Mouse (Mus musculus) limb, embryonic 11.5 days (tissue): Measurements from ENCODE around the gene Efhd1. TPM values are rescaled to one million over a fixed set of nuclear protein-coding genes. Genes with fewer than 3 reads are reported as not detected.

Source experiments
- ATAC-seq: fragments of 200-750 bp; cut with Nextera tagmentation; 2 replicates; pipeline ENCODE4 v1.8.0; 2017; ENCODE audit warnings: low read depth; ENCODE audit not compliant: insufficient number of reproducible peaks, low FRiP score, low TSS enrichment
- DNase-seq: peaks from one replicate; pipeline ENCODE4 v3.0.0-alpha.2; 2015; ENCODE audit warnings: low spot score
- H3K27ac ChIP-seq: fragments of 300-500 bp; sonication (generic); replicated peaks from 2 replicates; pipeline ENCODE4 v1.5.1; 2014; ENCODE audit warnings: low read depth, mild to moderate bottlenecking, low read length
- H3K27me3 ChIP-seq: fragments of 300-500 bp; sonication (generic); 2 replicates; pipeline ENCODE4 v1.6.1; 2014; ENCODE audit warnings: mild to moderate bottlenecking, low read length, mixed read lengths; ENCODE audit not compliant: control insufficient read depth, insufficient read depth
- H3K36me3 ChIP-seq: fragments of 300-500 bp; sonication (generic); 2 replicates; pipeline ENCODE4 v1.6.1; 2014; ENCODE audit warnings: mild to moderate bottlenecking, low read length, moderate library complexity, mixed read lengths; ENCODE audit not compliant: control insufficient read depth, insufficient read depth
- H3K4me1 ChIP-seq: fragments of 300-500 bp; sonication (generic); 2 replicates; pipeline ENCODE4 v1.6.1; 2014; ENCODE audit warnings: low read length, mixed read lengths; ENCODE audit not compliant: control insufficient read depth, insufficient read depth
- H3K4me2 ChIP-seq: fragments of 300-500 bp; sonication (generic); 2 replicates; pipeline ENCODE4 v1.6.1; 2014; ENCODE audit warnings: low read depth, mild to moderate bottlenecking, moderate library complexity; ENCODE audit not compliant: severe bottlenecking
- H3K4me3 ChIP-seq: fragments of 300-500 bp; sonication (generic); 2 replicates; pipeline ENCODE4 v1.5.1; 2014; ENCODE audit warnings: low read depth, low read length
- H3K9ac ChIP-seq: fragments of 300-500 bp; sonication (generic); 2 replicates; pipeline ENCODE4 v1.6.1; 2014; ENCODE audit warnings: mild to moderate bottlenecking, low read length
- H3K9me3 ChIP-seq: fragments of 300-500 bp; sonication (generic); 2 replicates; pipeline ENCODE4 v1.6.1; 2016; ENCODE audit warnings: low read length; ENCODE audit not compliant: control insufficient read depth
- WGBS: fragments of 180-500 bp; shearing (Covaris S2); extraction: QIAGEN DNeasy Blood & Tissue Kit; methylation state at CpG from one replicate; pipeline ENCODE4 v1.1.7; 2014; 5-methylcytosine and 5-hydroxymethylcytosine counted together
- polyA plus RNA-seq: library from polyadenylated mRNA; unstranded; fragments of >200 nt; fragmentation: Nextera tagmentation; extraction: Ambion mirVana; gene quantifications from 2 replicates; pipeline ENCODE4 v1.2.1, GENCODE M21; 2014

Gene Efhd1
- polyA plus RNA-seq, 1 experiment from 2014 or later, result 0.40 TPM

DNA sequence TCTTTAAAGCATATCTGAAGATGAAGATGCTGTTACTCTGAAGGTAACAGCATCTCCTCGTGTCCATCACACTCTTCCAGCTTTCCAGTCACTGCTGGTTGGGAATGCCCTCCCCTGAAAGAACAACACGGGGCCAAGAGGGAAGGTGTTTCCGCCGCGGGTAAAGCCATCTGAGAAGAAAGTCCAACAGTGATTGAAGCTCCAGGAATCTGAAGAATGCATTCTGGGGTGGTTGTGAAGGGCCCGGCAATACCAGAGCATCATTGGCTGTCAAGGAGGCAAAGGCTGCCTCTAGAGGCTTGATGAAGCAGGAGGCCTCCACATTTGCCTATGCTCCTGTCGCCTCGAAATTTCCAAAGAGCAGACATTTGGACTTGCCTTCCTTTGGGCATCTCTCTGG lies 25.1 kb upstream of the Efhd1 start:
- Histone ChIP-seq H3K9me3 (no peaks in the 10 kb centered on the region), H3K4me2 (no peak overlapping the region), H3K27ac (no peak overlapping the region), H3K27me3 (no peaks in the 10 kb centered on the region), H3K4me3 (no peak overlapping the region), H3K4me1 (no peaks in the 10 kb centered on the region), H3K36me3 (peaks cover 7% of the 10 kb centered on the region; the same call in 1 of the 2 replicates), H3K9ac (no peak overlapping the region)
- DNase-seq (no peak), ATAC-seq (no peak)
- WGBS, result 75% methylated on average over 8 of the region's 8 CpGs

DNA sequence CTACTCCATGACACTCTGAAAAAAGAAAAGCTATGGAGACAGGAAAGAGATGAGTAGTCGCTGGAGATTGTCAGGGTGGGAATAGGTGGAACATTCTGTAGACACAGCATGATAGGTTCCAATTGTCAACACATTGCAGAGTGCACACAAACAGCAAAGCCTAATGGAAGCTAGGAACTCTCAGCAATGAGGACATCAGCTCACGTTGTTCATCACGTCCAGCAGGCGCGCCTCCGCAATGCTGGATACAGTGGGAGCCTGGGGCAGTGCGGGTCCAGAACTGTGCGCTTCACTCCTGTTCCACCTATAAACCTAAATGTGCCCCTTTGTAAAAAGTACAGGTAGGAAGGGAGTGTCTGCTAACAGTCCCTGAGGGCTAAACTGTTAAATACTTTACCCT lies 21.1 kb upstream of the Efhd1 start:
- no peaks in the 10 kb centered on the region for H3K4me1 ChIP-seq
- WGBS, result 84% methylated on average over 8 of the region's 8 CpGs
- H3K9me3 ChIP-seq, result no peaks in the 10 kb centered on the region
- no peaks in the 10 kb centered on the region for H3K27me3 ChIP-seq
- no peak overlapping the region for H3K4me2 ChIP-seq
- peaks cover 7% of the 10 kb centered on the region; the same call in 1 of the 2 replicates for H3K36me3 ChIP-seq
- ATAC-seq (no peak), DNase-seq (no peak)
- H3K4me3 ChIP-seq, result no peak overlapping the region
- no peak overlapping the region for H3K9ac ChIP-seq
- H3K27ac ChIP-seq, result no peak overlapping the region

DNA sequence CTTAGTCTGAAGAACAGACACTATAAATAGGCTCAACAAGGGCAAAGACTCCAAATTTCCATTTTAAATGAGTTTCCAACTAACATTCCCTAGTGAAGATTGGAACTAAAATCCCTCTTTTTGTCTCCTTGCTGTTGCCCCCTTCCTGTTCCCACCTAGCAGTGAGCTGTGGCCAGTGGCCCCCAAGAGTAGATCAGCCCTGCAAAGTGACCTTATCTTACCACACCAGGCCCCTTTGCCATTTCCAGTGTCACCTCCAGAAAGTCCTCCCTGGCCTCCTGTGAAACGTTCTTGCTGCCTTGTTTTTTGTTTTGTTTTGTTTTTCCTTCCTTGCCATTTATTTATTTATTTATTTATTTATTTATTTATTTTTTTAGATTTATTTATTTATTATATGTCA lies 18.7 kb upstream of the Efhd1 start:
- H3K27me3 ChIP-seq, result no peaks in the 10 kb centered on the region
- H3K4me1 ChIP-seq, result no peaks in the 10 kb centered on the region
- no peak overlapping the region for H3K27ac ChIP-seq
- H3K4me3 ChIP-seq, result no peak overlapping the region
- ATAC-seq, result no peak
- H3K9me3 ChIP-seq, result no peaks in the 10 kb centered on the region
- H3K4me2 ChIP-seq, result no peak overlapping the region
- 51% methylated on average over 1 of the region's 1 CpGs for WGBS
- DNase-seq, result no peak
- no peak overlapping the region for H3K9ac ChIP-seq
- no peaks in the 10 kb centered on the region for H3K36me3 ChIP-seq

GRCm38 (mm10) chr1:87245929-87246815 lies 18.0 kb upstream of the Efhd1 start:
- H3K27me3 ChIP-seq, result no peaks in the 10 kb centered on the region
- H3K36me3 ChIP-seq, result no peaks in the 10 kb centered on the region
- H3K4me2 ChIP-seq, result no peak overlapping the region
- H3K9ac ChIP-seq, result no peak overlapping the region
- H3K4me3 ChIP-seq, result no peak overlapping the region
- no peak overlapping the region for H3K27ac ChIP-seq
- H3K9me3 ChIP-seq, result no peaks in the 10 kb centered on the region
- peak; percentile 94 for DNase-seq
- no peaks in the 10 kb centered on the region for H3K4me1 ChIP-seq
- ATAC-seq, result peak; percentile 84
- 25% methylated on average over 22 of the region's 22 CpGs for WGBS

GRCm38 (mm10) chr1:87252040-87252609 lies 12.0 kb upstream of the Efhd1 start:
- no peak overlapping the region for H3K4me2 ChIP-seq
- no peak overlapping the region for H3K9ac ChIP-seq
- DNase-seq, result no peak
- H3K9me3 ChIP-seq, result no peaks in the 10 kb centered on the region
- no peaks in the 10 kb centered on the region for H3K27me3 ChIP-seq
- no peak for ATAC-seq
- WGBS, result 71% methylated on average over 5 of the region's 5 CpGs
- H3K27ac ChIP-seq, result no peak overlapping the region
- no peaks in the 10 kb centered on the region for H3K36me3 ChIP-seq
- H3K4me1 ChIP-seq, result no peaks in the 10 kb centered on the region
- H3K4me3 ChIP-seq, result no peak overlapping the region

DNA sequence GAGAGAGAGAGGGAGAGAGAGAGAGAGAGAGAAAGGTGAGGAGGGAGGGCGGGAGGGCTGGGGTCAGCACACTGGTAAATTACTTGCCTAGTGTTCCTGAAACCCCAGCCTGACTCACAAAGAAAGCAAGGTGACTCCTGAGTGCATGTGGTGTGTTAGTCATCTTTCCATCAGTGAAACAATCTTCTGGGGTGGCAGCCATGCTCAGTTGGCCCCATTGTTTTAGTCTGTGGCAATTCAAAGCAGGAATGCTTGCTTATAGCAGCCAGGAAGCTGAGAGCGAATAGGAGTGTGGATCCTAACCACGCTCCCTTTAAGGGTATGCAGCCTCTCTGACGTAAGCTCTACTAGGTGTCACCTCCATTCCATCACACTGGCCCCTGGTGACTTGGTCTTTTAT lies 9.0 kb upstream of the Efhd1 start:
- DNase-seq, result no peak
- H3K36me3 ChIP-seq, result no peaks in the 10 kb centered on the region

DNA sequence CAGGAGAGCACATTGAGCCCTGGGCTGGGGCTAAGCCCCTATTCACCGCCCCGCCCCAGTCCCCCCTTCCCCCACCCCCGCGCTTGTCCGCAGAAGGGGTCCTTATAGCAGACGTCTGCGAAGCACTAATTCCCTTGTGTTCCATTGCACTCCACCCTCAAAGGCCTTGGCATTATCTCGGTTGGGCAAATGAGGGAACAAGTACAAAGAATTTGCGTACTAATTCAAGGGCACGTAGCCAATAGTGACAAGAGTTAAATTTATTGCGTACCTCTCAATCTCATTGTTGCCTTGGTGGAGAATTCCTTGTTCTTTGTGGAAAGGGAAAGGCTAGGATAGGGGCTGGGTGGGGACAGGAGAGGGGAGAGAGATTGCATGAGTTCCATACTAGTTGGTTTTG lies 6.5 kb upstream of the Efhd1 start:
- Histone ChIP-seq H3K9me3 (no peaks in the 10 kb centered on the region), H3K36me3 (no peaks in the 10 kb centered on the region), H3K9ac (no peak overlapping the region), H3K27ac (no peak overlapping the region), H3K4me1 (0 out of 2 replicates have a peak, but pooled peaks cover 3% of the 10 kb centered on the region), H3K27me3 (peaks cover 14% of the 10 kb centered on the region), H3K4me2 (no peak overlapping the region), H3K4me3 (no peak overlapping the region)
- DNase-seq, result no peak
- ATAC-seq, result no peak
- WGBS, result 15% methylated on average over 11 of the region's 11 CpGs

More for the DNA sequence above, 9.0 kb upstream of the Efhd1 start:
- H3K4me3 ChIP-seq, result no peak overlapping the region
- 0 out of 2 replicates have a peak, but pooled peaks cover 5% of the 10 kb centered on the region for H3K27me3 ChIP-seq
- ATAC-seq, result no peak
- H3K9ac ChIP-seq, result no peak overlapping the region
- H3K4me2 ChIP-seq, result no peak overlapping the region
- H3K27ac ChIP-seq, result no peak overlapping the region
- H3K9me3 ChIP-seq, result no peaks in the 10 kb centered on the region
- 58% methylated on average over 4 of the region's 4 CpGs for WGBS
- 0 out of 2 replicates have a peak, but pooled peaks cover 3% of the 10 kb centered on the region for H3K4me1 ChIP-seq

DNA sequence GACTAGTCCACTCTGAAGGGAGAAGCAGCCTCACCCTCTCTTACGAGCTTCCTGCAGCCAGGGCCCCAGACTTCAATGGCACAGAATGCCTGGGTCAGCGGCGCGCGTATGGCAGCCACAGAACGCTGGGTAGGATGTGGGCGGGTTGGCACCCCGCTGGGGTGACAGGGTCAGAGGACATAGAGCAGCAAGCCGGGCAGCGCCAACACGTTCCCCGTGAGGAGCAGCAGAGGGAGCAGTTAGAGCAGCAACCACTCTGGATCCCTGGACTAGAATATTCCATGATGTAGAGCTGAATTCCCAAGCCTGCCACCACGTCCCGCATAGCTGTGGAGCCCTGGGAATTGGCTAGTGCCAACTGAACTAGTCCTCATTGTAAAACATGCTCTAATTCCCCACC lies 5.7 kb upstream of the Efhd1 start:
- ATAC-seq (no peak), DNase-seq (no peak)
- 15% methylated on average over 14 of the region's 14 CpGs for WGBS
- Histone ChIP-seq H3K9ac (no peak overlapping the region), H3K4me2 (no peak overlapping the region), H3K4me3 (no peak overlapping the region), H3K4me1 (0 out of 2 replicates have a peak, but pooled peaks cover 3% of the 10 kb centered on the region), H3K27me3 (peaks cover 22% of the 10 kb centered on the region), H3K36me3 (no peaks in the 10 kb centered on the region), H3K9me3 (no peaks in the 10 kb centered on the region), H3K27ac (no peak overlapping the region)
